Mouse (Mus musculus) frontal cortex, adult (tissue): ENCODE results near the gene Plekha1.

ENCODE experiments used
- ATAC-seq: cut with Nextera tagmentation; 2 replicates; pipeline ENCODE4 v1.9.2; 2017; ENCODE audit warnings: mild to moderate bottlenecking, moderate library complexity, mixed read lengths; ENCODE audit not compliant: low TSS enrichment

Gene Plekha1

GRCm38 (mm10) chr7:130859926-130860325 is 5.6 kb upstream of the Plekha1 start:
- ATAC-seq, result no peak

- ATAC-seq, result no peak
Measured at GRCm38 (mm10) chr7:130860721-130861142, 4.8 kb upstream of the Plekha1 start.

GRCm38 (mm10) chr7:130862501-130862900 is 3.1 kb upstream of the Plekha1 start:
- no peak for ATAC-seq

GRCm38 (mm10) chr7:130864711-130865110 is 845 bp upstream of the Plekha1 start:
- ATAC-seq, result no peak

GRCm38 (mm10) chr7:130866640-130867039 is 1.1 kb downstream of the Plekha1 start:
- ATAC-seq, result no peak

GRCm38 (mm10) chr7:130867256-130867655 is 1.7 kb downstream of the Plekha1 start:
- no peak for ATAC-seq

- ATAC-seq, result no peak
Measured at GRCm38 (mm10) chr7:130884161-130884560, 18.6 kb downstream of the Plekha1 start.

GRCm38 (mm10) chr7:130886246-130886645 is 20.7 kb downstream of the Plekha1 start:
- ATAC-seq, result no peak

GRCm38 (mm10) chr7:130887946-130888345 is 22.4 kb downstream of the Plekha1 start:
- peak; percentile 80 for ATAC-seq

- no peak for ATAC-seq
Measured at GRCm38 (mm10) chr7:130890871-130891270, 25.3 kb downstream of the Plekha1 start.

GRCm38 (mm10) chr7:130892973-130893372 is 27.4 kb downstream of the Plekha1 start:
- peak; percentile 57 for ATAC-seq

- no peak for ATAC-seq
Measured at GRCm38 (mm10) chr7:130894931-130895617, 29.5 kb downstream of the Plekha1 start.

GRCm38 (mm10) chr7:130895618-130895945 is 30.0 kb downstream of the Plekha1 start:
- ATAC-seq, result no peak

GRCm38 (mm10) chr7:130896064-130896463 is 30.5 kb downstream of the Plekha1 start:
- peak; percentile 81 for ATAC-seq

GRCm38 (mm10) chr7:130897201-130897600 is 31.6 kb downstream of the Plekha1 start:
- no peak for ATAC-seq

- ATAC-seq, result no peak
Measured at GRCm38 (mm10) chr7:130898373-130898772, 32.8 kb downstream of the Plekha1 start.

- no peak for ATAC-seq
Measured at GRCm38 (mm10) chr7:130900233-130900848, 34.8 kb downstream of the Plekha1 start.

GRCm38 (mm10) chr7:130902929-130903328 is 37.4 kb downstream of the Plekha1 start:
- ATAC-seq, result no peak

- ATAC-seq, result peak; percentile 96
Measured at GRCm38 (mm10) chr7:130903505-130904074, 38.0 kb downstream of the Plekha1 start.

- no peak for ATAC-seq
Measured at GRCm38 (mm10) chr7:130904571-130905365, 39.2 kb downstream of the Plekha1 start.

- ATAC-seq, result no peak
Measured at GRCm38 (mm10) chr7:130910841-130911240, 45.3 kb downstream of the Plekha1 start.

GRCm38 (mm10) chr7:130914693-130915363 is 49.3 kb downstream of the Plekha1 start:
- peak; percentile 60; the same call in 1 of the 2 replicates for ATAC-seq
